ENCODE assay signal across 9 mouse cellular contexts in the genomic region with DNA sequence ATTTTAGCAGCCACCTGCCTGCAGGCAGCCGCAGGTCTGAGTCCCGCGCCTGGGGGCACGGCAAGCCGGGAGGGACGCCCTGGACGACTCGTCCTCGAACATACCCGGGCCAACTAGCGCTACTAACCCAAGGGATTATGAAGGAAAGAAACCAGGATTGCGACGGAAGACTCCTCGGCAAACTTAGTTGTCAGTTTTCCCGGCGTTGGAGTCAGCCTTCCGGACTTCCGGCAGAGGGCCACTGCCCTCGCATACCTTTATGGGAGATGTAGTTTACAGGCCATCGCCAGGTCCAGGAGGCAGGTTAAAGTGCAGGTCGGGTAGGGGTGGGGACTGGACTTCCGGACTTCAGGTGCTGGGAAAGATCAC. TPM values are rescaled to one million over a fixed set of nuclear protein-coding genes. Genes with fewer than 3 reads are reported as not detected.
DNase-seq lines count a peak whose midpoint lies in the region; ATAC-seq and TF ChIP-seq lines count a peak whose summit lies in the region.
"Had no signal": no experiment of that assay in that cellular context is flagged by ENCODE, and none has a peak within 500 bp of the region (broad histone marks: within the 10 kb centered on the region; RNA-seq: fewer than 3 reads in every experiment).

A gene (minus strand): TSS at position 282 of the 369 bp plus-strand sequence.

- H3K27ac ChIP-seq in cortical plate, adult 2 months (ENCODE audit: insufficient read depth, low read length), result no peak within 1 kb of the TSS
- H3K27ac ChIP-seq in gastrocnemius, adult 2 months, result peak within 1 kb of the TSS; percentile 88
- H3K27ac ChIP-seq in hindbrain, embryonic 16.5 days (ENCODE audit: low read depth, low read length), result no peak within 1 kb of the TSS

- peak; percentile 90 for ATAC-seq in hindbrain, embryonic 16.5 days

- no peak for TF ChIP-seq CTCF in cortical plate, adult 2 months (IDR thresholded peaks at IDR 0.05; ENCODE audit: extremely low read depth, insufficient read depth, low read length)
- peak; percentile 12; the same call in 1 of the 2 replicates for TF ChIP-seq CTCF in gastrocnemius, adult 2 months (IDR thresholded peaks at IDR 0.05)

- no peaks in the 10 kb centered on the region for H3K4me1 ChIP-seq in cortical plate, adult 2 months (ENCODE audit: control insufficient read depth, insufficient read depth, low read length)
- H3K4me1 ChIP-seq in hindbrain, embryonic 16.5 days (ENCODE audit: control insufficient read depth, insufficient read depth, low read depth, low read length), result peaks cover 3% of the 10 kb centered on the region

- H3K4me2 ChIP-seq in hindbrain, embryonic 16.5 days (ENCODE audit: low read length), result peak within 1 kb of the TSS; percentile 72

- intact Hi-C loops in gastrocnemius, adult 2 months (cut with DNase I), result no loop called here

- peak within 1 kb of the TSS; percentile 90 for H3K4me3 ChIP-seq in cortical plate, adult 2 months (ENCODE audit: insufficient read depth, low read length)
- H3K4me3 ChIP-seq in gastrocnemius, adult 2 months, result peak within 1 kb of the TSS; percentile 96
- H3K4me3 ChIP-seq in hindbrain, embryonic 16.5 days (ENCODE audit: low read length), result peak within 1 kb of the TSS; percentile 56

- DNase-seq in adipocyte (ENCODE audit: low spot score), result peak; percentile 85
- DNase-seq in gastrocnemius, adult 2 months, result peak; percentile 82
- peak; percentile 54 to 61 for DNase-seq in left cerebral cortex, adult 18-20 months (ENCODE audit: low spot score in 2 of 2)
- DNase-seq in lung, postnatal 36 days, result peak; percentile 81
- peak; percentile 60 to 72 for DNase-seq in right cerebral cortex, adult 2 months (ENCODE audit: low spot score in 2 of 2)
- DNase-seq in urinary bladder, postnatal 25 days (ENCODE audit: low spot score), result peak; percentile 39

- no peaks in the 10 kb centered on the region for H3K27me3 ChIP-seq in hindbrain, embryonic 16.5 days (replicated peaks; ENCODE audit: control insufficient read depth, insufficient read depth, low read length)

- no peaks in the 10 kb centered on the region for H3K36me3 ChIP-seq in hindbrain, embryonic 16.5 days (ENCODE audit: control insufficient read depth, insufficient read depth, low read length)

- H3K9ac ChIP-seq in hindbrain, embryonic 16.5 days (ENCODE audit: low read depth, low read length), result peak within 1 kb of the TSS; percentile 64

- TF ChIP-seq POLR2A in cortical plate, adult 2 months (IDR thresholded peaks at IDR 0.05; ENCODE audit: extremely low read depth, insufficient read depth, low read length), result 0 out of 2 replicates have a peak, but pooled peaks have one; percentile 20

- WGBS in hindbrain, embryonic 16.5 days, result 0% methylated on average over 22 of the region's 22 CpGs

- H3K9me3 ChIP-seq in hindbrain, embryonic 16.5 days (ENCODE audit: control insufficient read depth, low read length), result no peaks in the 10 kb centered on the region

RNA-seq across cellular contexts. Expression of the gene that starts here (rescaled TPM):
- polyA plus RNA-seq in cortical plate, adult 2 months (2012; rRNA removed), result 5.3 TPM in 2 replicates
- total RNA-seq in gastrocnemius, adult 2 months (2021), result 10 to 100 TPM; 10.6 to 12.4 TPM
- 5.9 and 6.0 TPM in 2 replicates for polyA plus RNA-seq in hindbrain, embryonic 16.5 days (2015; fragmentation: Nextera tagmentation; extraction: Ambion mirVana)
- 10 to 100 TPM; 10.5 to 11.2 TPM for total RNA-seq in left cerebral cortex, adult 18-20 months (2021)
- total RNA-seq: neutrophil, adult 5-6 weeks had no signal
